Mouse (Mus musculus): ENCODE results near the gene Tsfm.

DNA sequence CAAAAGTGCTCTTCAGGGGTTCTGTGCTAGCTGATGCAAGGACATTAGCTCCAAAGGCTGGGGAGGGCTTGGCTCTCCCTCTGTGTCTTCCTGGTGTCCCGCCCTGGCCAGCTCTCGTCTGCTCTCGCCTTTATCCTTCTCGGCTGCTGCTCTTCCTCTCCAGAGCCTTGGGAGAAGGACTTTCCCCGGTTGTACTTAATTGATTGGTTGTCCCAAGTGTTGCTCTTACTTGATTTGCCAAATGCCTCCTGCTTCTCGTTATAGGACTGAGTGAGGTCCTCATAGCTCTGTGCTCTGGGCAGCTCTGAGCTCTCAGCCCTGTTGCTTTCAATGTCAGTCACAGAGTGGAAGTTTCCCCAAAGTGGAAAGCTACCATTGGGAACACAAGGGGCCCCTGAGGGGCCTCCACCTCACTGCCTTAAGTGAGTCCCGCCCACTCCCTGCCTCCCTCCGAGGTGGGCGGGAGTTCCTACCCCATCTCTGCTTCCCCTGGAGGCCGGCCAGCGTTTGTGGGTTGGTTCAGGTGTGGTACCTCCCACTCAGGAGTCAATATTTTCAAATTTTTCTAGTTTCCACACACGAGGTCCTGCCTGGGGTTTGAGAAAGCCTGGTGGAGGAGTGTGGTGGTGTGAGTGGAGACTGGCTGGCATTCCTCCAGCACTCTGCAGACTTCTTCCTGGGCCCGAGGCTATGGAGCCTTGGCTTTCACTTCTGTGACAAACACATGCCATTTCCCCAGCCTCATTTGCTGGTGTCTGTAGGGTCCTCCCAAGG lies 33.1 kb downstream of the Tsfm start:
- no peak for TF ChIP-seq CTCF (IDR thresholded peaks at IDR 0.05; ENCODE audit: borderline replicate concordance, control insufficient read depth, extremely low read depth, insufficient read depth, low read length, poor library complexity)
- no peak for TF ChIP-seq POLR2A (IDR thresholded peaks at IDR 0.05; ENCODE audit: control insufficient read depth, extremely low read depth, insufficient read depth, low read length, poor library complexity)
